Mouse (Mus musculus) MEL (cell line): ENCODE results near the gene Usp15. TPM values are rescaled to one million over a fixed set of nuclear protein-coding genes. Genes with fewer than 3 reads are reported as not detected.

Experiments
- DNase-seq: peaks from one replicate; pipeline ENCODE4 v3.0.0; 2011; ENCODE audit warnings: low read depth, low spot score
- H3K27ac ChIP-seq: 2 replicates; pipeline ENCODE4 v1.5.1; 2012; ENCODE audit warnings: low read depth, mild to moderate bottlenecking, control low read depth, low read length, moderate library complexity; ENCODE audit not compliant: control insufficient read depth
- H3K27me3 ChIP-seq, 2 experiments: fragments of 150-350 bp in 1 of 2; sonication (generic) in 1 of 2; 2 replicates each; pipeline ENCODE4 v1.6.1; 2012; ENCODE audit warnings: low read length in 2 of 2, mild to moderate bottlenecking in 2 of 2, improper control_type of control experiment in 1 of 2, moderate library complexity in 1 of 2; ENCODE audit not compliant: insufficient read depth in 2 of 2, control insufficient read depth in 1 of 2
- H3K36me3 ChIP-seq, 2 experiments: 2 replicates each; pipeline ENCODE4 v1.6.1; 2012 to 2014; ENCODE audit warnings: low read length in 2 of 2, improper control_type of control experiment in 1 of 2, inconsistent platforms in 1 of 2, mild to moderate bottlenecking in 1 of 2; ENCODE audit not compliant: insufficient read depth in 2 of 2, control insufficient read depth in 1 of 2
- H3K4me1 ChIP-seq, 2 experiments: fragments of 150-350 bp in 1 of 2; sonication (generic) in 1 of 2; 2 replicates each; pipeline ENCODE4 v1.6.1; 2012; ENCODE audit warnings: low read length in 2 of 2, improper control_type of control experiment in 1 of 2, mild to moderate bottlenecking in 1 of 2; ENCODE audit not compliant: insufficient read depth in 2 of 2, control insufficient read depth in 1 of 2
- H3K4me3 ChIP-seq, 2 experiments: fragments of 150-350 bp in 1 of 2; sonication (generic) in 1 of 2; 2 replicates each; pipeline ENCODE4 v1.5.1; 2012; ENCODE audit warnings: low read depth in 2 of 2, low read length in 2 of 2, mild to moderate bottlenecking in 2 of 2, moderate library complexity in 2 of 2, control low read depth in 1 of 2, improper control_type of control experiment in 1 of 2; ENCODE audit not compliant: control insufficient read depth in 1 of 2, insufficient read depth in 1 of 2
- H3K79me2 ChIP-seq: 2 replicates; pipeline ENCODE4 v1.6.1; 2012; ENCODE audit warnings: mild to moderate bottlenecking, low read length, moderate library complexity; ENCODE audit not compliant: control insufficient read depth, poor library complexity, insufficient read depth
- H3K9ac ChIP-seq: 2 replicates; pipeline ENCODE4 v1.6.1; 2012; ENCODE audit warnings: low read depth, mild to moderate bottlenecking, control low read depth, low read length, moderate library complexity; ENCODE audit not compliant: control insufficient read depth, poor library complexity, severe bottlenecking
- H3K9me3 ChIP-seq: fragments of 150-350 bp; sonication (generic); replicated peaks from 2 replicates; pipeline ENCODE4 v1.6.1; 2012; ENCODE audit warnings: mild to moderate bottlenecking, low read length, improper control_type of control experiment, moderate library complexity; ENCODE audit not compliant: insufficient read depth
- BHLHE40 ChIP-seq: IDR thresholded peaks from 2 replicates; pipeline ENCODE4 v1.6.1; 2012; ENCODE audit warnings: low read depth, mild to moderate bottlenecking, inconsistent platforms, low read length, improper control_type of control experiment, borderline replicate concordance
- CHD1 ChIP-seq: IDR thresholded peaks from 2 replicates; pipeline ENCODE4 v1.6.1; 2012; ENCODE audit warnings: low read depth, mild to moderate bottlenecking, inconsistent platforms, low read length, improper control_type of control experiment
- CHD2 ChIP-seq: IDR thresholded peaks from 2 replicates; pipeline ENCODE4 v1.6.1; 2011; ENCODE audit warnings: low read length, improper control_type of control experiment
- ELF1 ChIP-seq: IDR thresholded peaks from 2 replicates; pipeline ENCODE4 v1.6.1; 2014; ENCODE audit warnings: low read depth, mild to moderate bottlenecking, inconsistent platforms, low read length, improper control_type of control experiment, moderate library complexity
- EP300 ChIP-seq, 2 experiments: IDR thresholded peaks; 2 replicates each; pipeline ENCODE4 v1.6.1; 2011; ENCODE audit warnings: improper control_type of control experiment in 2 of 2, low read length in 2 of 2, low read depth in 1 of 2, mild to moderate bottlenecking in 1 of 2
- JUND ChIP-seq: IDR thresholded peaks from 2 replicates; pipeline ENCODE4 v1.6.1; 2011; ENCODE audit warnings: low read depth, mild to moderate bottlenecking, improper control_type of control experiment, low read length
- MAX ChIP-seq: IDR thresholded peaks from 2 replicates; pipeline ENCODE4 v1.6.1; 2011; ENCODE audit warnings: low read length, improper control_type of control experiment
- MAZ ChIP-seq: IDR thresholded peaks from 2 replicates; pipeline ENCODE4 v1.6.1; 2012; ENCODE audit warnings: low read depth, mild to moderate bottlenecking, inconsistent platforms, low read length, improper control_type of control experiment
- MEF2A ChIP-seq: IDR thresholded peaks from 2 replicates; pipeline ENCODE4 v1.6.1; 2014; ENCODE audit warnings: low read depth, mild to moderate bottlenecking, inconsistent platforms, low read length, improper control_type of control experiment; ENCODE audit not compliant: poor library complexity, insufficient replicate concordance, severe bottlenecking; ENCODE audit errors: extremely low read depth
- MXI1 ChIP-seq: IDR thresholded peaks from 2 replicates; pipeline ENCODE4 v1.6.1; 2011; ENCODE audit warnings: mild to moderate bottlenecking, low read depth, low read length, improper control_type of control experiment
- MYB ChIP-seq: IDR thresholded peaks from 2 replicates; pipeline ENCODE4 v1.6.1; 2011; ENCODE audit warnings: mild to moderate bottlenecking, low read depth, low read length, improper control_type of control experiment
- MYC ChIP-seq: IDR thresholded peaks from 2 replicates; pipeline ENCODE4 v1.6.1; 2011; ENCODE audit warnings: low read depth, mild to moderate bottlenecking, low read length, improper control_type of control experiment, moderate library complexity
- RAD21 ChIP-seq: IDR thresholded peaks from 2 replicates; pipeline ENCODE4 v1.6.1; 2011; ENCODE audit warnings: mild to moderate bottlenecking, low read depth, low read length, improper control_type of control experiment
- SMC3 ChIP-seq: IDR thresholded peaks from 2 replicates; pipeline ENCODE4 v1.6.1; 2011; ENCODE audit warnings: low read depth, low read length, improper control_type of control experiment
- TAL1 ChIP-seq: IDR thresholded peaks from 2 replicates; pipeline ENCODE4 v1.6.1; 2012; ENCODE audit warnings: mild to moderate bottlenecking, inconsistent platforms, low read length, moderate library complexity, mixed read lengths
- USF2 ChIP-seq, 2 experiments: IDR thresholded peaks; 2 replicates each; pipeline ENCODE4 v1.6.1; 2011 to 2012; ENCODE audit warnings: improper control_type of control experiment in 2 of 2, low read length in 2 of 2, borderline replicate concordance in 1 of 2, inconsistent platforms in 1 of 2, low read depth in 1 of 2, mild to moderate bottlenecking in 1 of 2; ENCODE audit not compliant: insufficient read depth in 1 of 2
- ZC3H11A ChIP-seq: IDR thresholded peaks from 2 replicates; pipeline ENCODE4 v1.6.1; 2012; ENCODE audit warnings: low read depth, mild to moderate bottlenecking, inconsistent platforms, low read length, improper control_type of control experiment
- ZKSCAN1 ChIP-seq: IDR thresholded peaks from 2 replicates; pipeline ENCODE4 v1.6.1; 2012; ENCODE audit warnings: low read depth, mild to moderate bottlenecking, inconsistent platforms, low read length, improper control_type of control experiment, moderate library complexity
- ZMIZ1 ChIP-seq: IDR thresholded peaks from 2 replicates; pipeline ENCODE4 v1.6.1; 2012; ENCODE audit warnings: low read depth, mild to moderate bottlenecking, inconsistent platforms, low read length, improper control_type of control experiment, moderate library complexity
- ZNF384 ChIP-seq: IDR thresholded peaks from 2 replicates; pipeline ENCODE4 v1.6.1; 2012; ENCODE audit warnings: low read depth, mild to moderate bottlenecking, inconsistent platforms, low read length, improper control_type of control experiment
- polyA plus RNA-seq, 2 experiments: library from polyadenylated mRNA; stranded (reverse) in 1 of 2; unstranded in 1 of 2; fragments of >175 nt in 1 of 2; fragments of >200 nt in 1 of 2; gene quantifications; 2 replicates each; pipeline versions ENCODE4 v1.2.1 to v1.2.4; 2012; ENCODE audit warnings: low replicate concordance in 2 of 2, low read depth in 1 of 2; ENCODE audit not compliant: insufficient read length in 2 of 2, insufficient read depth in 1 of 2, missing spikeins in 1 of 2
- total RNA-seq: library from RNA; depleted of rRNA; stranded (reverse); fragments of 300-350 nt; gene quantifications from 2 replicates; pipeline ENCODE4 v1.2.3, GENCODE M21; 2012

The Usp15 gene
- total and polyA plus RNA-seq, 3 experiments: 98.2 to 150 (median 117) TPM

DNA sequence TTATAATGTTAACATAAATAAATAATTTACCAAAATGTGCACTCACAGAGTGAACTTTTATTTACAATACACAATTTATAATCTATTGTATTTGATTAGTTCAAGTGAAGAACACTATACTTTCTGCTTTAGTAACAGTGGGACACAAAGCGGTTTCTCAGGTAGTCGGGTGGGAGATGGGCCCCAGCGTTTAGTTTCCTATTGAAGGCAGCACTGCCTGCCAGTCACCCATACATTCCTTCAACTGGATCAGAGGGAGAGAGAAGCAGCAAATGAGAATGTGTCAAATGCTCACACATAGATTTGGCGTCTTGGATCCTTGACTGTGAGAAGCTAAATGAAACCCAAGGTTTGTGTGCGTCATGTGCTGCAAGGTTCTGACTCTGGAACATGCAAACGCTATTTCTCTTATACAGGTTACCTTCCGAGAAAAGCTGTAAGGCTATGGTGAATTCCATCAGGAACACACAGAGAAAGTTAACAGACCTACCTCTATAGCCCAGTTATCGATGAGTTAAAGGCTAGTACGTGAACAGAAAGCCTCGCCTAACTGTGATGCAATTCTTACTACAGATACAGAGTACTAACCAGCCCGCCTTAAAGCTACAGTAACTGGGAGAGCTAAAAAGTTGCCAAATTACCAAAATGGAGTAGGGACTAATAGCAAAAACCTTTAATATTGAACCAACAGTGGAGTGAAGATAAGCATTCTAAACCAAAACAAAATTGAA is 84.6 kb downstream of the Usp15 start:
- Histone ChIP-seq H3K9ac (no peak overlapping the region), H3K4me1 (no peaks in the 10 kb centered on the region), H3K36me3 (peaks cover 0 to 16% of the 10 kb centered on the region in 2 experiments; a peak in 2 of 4 replicates), H3K27me3 (no peaks in the 10 kb centered on the region), H3K9me3 (no peaks in the 10 kb centered on the region), H3K79me2 (no peaks in the 10 kb centered on the region), H3K4me3 (no peak overlapping the region), H3K27ac (no peak overlapping the region)
- no peak for TF ChIP-seq MXI1
- no peak for TF ChIP-seq MYB
- TF ChIP-seq ZNF384: no peak
- TF ChIP-seq CHD1: no peak
- TF ChIP-seq BHLHE40: no peak
- DNase-seq: no peak

DNA sequence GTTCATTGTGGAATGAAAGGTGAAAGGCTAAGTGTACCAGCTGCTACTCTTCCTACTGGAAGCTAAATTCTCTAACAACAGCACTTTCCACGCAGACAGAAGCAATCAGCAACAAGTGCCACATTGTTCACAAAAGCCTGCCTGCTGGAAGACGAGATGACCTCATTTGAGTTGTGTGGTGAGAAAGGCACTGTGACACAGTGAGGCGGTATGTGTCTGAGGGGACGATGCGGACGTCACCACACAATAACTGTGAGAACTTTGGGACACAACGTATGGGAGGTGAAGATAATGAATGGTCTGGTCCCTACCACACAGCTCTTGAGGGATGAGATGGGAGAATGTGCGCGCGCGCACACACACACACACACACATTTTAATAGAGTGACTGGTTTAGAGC is 86.2 kb downstream of the Usp15 start:
- Histone ChIP-seq H3K27me3 (no peaks in the 10 kb centered on the region), H3K79me2 (no peaks in the 10 kb centered on the region), H3K4me3 (no peak overlapping the region), H3K9me3 (no peaks in the 10 kb centered on the region), H3K36me3 (peaks cover 0 to 8% of the 10 kb centered on the region in 2 experiments; a peak in 2 of 4 replicates), H3K9ac (no peak overlapping the region), H3K27ac (no peak overlapping the region), H3K4me1 (no peaks in the 10 kb centered on the region)
- DNase-seq: no peak
- TF ChIP-seq USF2 (IDR thresholded peaks at IDR 0.05; ENCODE audit: borderline replicate concordance in 1 of 2, insufficient read depth in 1 of 2, low read depth in 1 of 2, low read length in 2 of 2) (no peak), MAX (no peak), MAZ (no peak), MYB (no peak), MEF2A (no peak), SMC3 (no peak), JUND (no peak), CHD1 (no peak), TAL1 (no peak), ELF1 (no peak), EP300 (IDR thresholded peaks at IDR 0.05; ENCODE audit: low read depth in 1 of 2, low read length in 2 of 2) (no peak), ZMIZ1 (no peak), ZKSCAN1 (no peak), MXI1 (no peak), RAD21 (no peak), MYC (no peak), CHD2 (no peak), ZC3H11A (no peak)
